Mouse (Mus musculus): ENCODE data around the gene Trabd2b.

DNA sequence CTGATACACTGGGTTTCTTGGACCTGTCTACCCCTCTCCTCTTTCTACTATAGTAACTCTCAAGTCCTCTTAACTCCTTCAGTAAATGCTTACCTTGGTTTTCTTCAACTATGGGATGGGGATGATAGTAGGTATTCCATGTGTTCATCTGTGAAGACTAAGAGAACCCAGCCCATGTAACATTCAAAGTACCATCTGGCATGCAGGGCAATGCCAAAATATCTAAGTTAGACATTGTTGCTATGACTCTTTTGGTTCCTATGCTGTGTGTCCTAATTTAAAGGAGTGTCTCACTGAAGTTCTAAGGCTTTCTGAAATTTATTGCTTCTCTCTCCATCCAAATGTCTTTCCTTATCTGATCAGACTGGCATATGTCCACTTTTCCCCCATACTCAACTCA is 106.6 kb downstream of the Trabd2b start:
- no peak for TF ChIP-seq CTCF (IDR thresholded peaks at IDR 0.05; ENCODE audit: insufficient read depth, low read depth, low read length)
- TF ChIP-seq POLR2A (IDR thresholded peaks at IDR 0.05; ENCODE audit: insufficient read depth, low read depth, low read length): no peak
